Mouse (Mus musculus): ENCODE measurements around the gene Gm37240.
A peak's percentile ranks its signal among the peaks of the same experiment; 100 is the strongest.

The Gm37240 gene

DNA sequence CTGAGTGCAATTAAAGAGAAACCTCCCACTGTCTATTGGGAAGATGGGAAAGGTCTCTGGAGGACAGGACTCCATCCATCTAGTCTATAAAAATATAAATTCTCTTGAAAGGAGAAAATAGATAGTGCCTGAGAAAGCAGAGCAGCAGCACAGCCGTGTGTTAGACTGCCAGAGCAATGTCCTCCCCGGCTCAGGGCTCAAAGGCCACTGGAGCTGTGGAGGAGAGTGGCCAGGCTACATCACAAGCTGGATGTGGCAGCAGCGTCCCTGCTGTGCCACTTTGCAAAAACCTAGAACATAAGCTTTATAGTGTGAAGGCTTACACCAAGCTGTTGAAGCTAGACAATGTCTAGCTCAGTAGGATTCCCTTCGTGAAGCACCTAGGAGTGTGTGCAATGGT, 138.0 kb downstream of the Gm37240 start:
- ATAC-seq (ENCODE audit: low TSS enrichment) = 0 out of 2 replicates have a peak, but pooled peaks have one; percentile 41

- ATAC-seq (ENCODE audit: low TSS enrichment) = no peak
Observed at GRCm38 (mm10) chr3:85748863-85749262, 138.5 kb downstream of the Gm37240 start.

GRCm38 (mm10) chr3:85746116-85746515, 141.2 kb downstream of the Gm37240 start:
- ATAC-seq (ENCODE audit: low TSS enrichment) = no peak

DNA sequence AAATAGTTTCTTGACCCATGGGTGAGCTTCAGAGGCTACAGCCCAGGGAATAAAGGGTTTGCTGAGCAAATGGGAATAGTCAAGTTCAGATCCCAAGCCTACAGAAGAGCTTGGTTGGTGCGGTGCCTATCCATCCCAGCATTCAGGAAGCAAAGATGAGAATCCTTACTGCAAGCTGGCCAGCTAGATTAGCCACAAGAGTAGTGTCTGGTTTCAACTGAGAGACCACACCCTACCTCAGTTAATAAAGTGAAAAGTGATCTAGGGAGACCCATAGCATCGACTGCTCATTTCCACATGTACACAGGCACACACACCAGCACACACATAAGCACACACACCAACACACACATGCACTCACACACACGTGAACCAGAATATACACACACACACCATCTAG, 145.6 kb downstream of the Gm37240 start:
- ATAC-seq (ENCODE audit: low TSS enrichment) = no peak

DNA sequence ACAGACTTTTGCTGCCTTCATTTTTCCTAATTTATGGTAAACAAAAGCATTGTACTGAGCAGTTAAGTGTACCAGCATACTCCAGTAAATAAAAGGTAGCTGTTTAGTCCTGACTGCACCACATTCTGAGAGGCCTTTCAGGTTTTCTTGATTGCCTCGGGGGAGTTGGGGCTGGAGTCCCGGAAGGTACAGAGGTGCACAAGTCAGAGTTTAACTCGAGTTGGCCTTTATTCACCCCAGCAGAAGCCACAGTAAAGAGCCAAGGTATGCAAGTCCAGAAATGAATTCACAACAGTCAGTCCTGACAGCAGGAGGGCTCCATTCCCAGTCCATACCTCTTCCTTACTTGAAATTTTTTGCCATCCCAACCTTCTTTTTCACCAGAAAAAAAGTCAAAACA, 148.7 kb downstream of the Gm37240 start:
- no peak for ATAC-seq (ENCODE audit: low TSS enrichment)

GRCm38 (mm10) chr3:85733939-85734729, 153.2 kb downstream of the Gm37240 start:
- ATAC-seq (ENCODE audit: low TSS enrichment) = peak; percentile 79

DNA sequence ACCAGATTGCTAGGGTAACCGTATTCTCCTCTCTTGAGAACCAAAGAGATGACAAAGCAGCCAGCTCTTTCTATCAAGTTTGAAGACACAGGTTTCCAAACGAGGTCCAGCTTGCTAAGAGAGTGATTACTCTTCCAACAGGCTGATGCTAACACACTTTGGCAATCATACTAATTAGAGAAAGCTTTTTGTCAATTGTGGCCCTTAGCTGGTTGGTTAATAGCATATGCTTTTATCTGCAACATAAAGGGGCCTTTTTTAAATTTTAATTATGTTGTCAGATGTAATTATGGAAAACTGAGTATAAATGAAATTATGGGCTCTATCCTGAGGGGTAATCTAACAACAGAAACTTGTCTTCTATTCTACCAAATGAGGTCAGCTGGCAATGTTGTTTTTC, 160.1 kb downstream of the Gm37240 start:
- no peak for ATAC-seq (ENCODE audit: low TSS enrichment)

DNA sequence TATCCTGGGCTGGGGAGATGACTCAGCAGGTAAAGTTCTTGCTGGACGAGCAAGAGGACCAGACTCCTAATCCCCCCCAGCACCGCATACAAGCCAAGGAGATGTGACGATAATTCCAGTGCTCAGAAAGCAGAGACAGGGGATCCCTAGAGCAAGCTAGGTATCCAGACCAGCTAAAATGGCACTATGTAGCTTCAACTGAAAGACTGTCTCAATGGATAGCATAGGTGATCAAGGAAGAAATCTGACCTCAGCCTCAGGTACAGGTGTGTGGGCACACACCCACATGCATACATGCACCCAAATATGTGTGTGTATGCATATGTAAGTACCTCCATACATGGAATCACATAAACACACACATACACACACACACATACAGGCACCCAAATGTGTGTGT, 161.3 kb downstream of the Gm37240 start:
- ATAC-seq (ENCODE audit: low TSS enrichment) = no peak

GRCm38 (mm10) chr3:85725110-85725509, 162.2 kb downstream of the Gm37240 start:
- ATAC-seq (ENCODE audit: low TSS enrichment) = no peak

- no peak for ATAC-seq (ENCODE audit: low TSS enrichment)
Observed at GRCm38 (mm10) chr3:85722581-85722980, 164.7 kb downstream of the Gm37240 start.

GRCm38 (mm10) chr3:85715764-85716297, 171.5 kb downstream of the Gm37240 start:
- ATAC-seq (ENCODE audit: low TSS enrichment) = 0 out of 2 replicates have a peak, but pooled peaks have one; percentile 47

GRCm38 (mm10) chr3:85713936-85714709, 173.2 kb downstream of the Gm37240 start:
- ATAC-seq (ENCODE audit: low TSS enrichment) = peak; percentile 67

DNA sequence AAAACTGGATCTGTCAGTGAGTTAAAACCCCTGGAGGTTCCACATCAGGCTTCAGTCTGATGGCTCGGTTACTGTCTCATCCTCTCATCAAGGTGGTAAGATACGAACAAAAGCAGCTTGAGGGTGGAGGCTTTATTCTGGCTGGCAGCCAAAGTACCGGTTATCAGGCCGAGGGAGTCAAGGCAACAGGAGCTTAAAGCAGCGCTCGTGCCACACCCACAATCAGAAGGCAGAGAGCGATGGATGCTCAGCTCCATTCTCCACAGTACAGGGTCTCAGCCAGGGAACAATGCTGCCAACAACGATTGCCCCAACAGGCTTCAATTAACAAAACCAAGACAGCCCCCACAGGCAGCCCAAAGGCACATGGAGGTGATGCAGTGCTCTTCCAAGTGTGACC, 176.6 kb downstream of the Gm37240 start:
- no peak for ATAC-seq (ENCODE audit: low TSS enrichment)

GRCm38 (mm10) chr3:85707421-85707820, 179.9 kb downstream of the Gm37240 start:
- peak; percentile 85 for ATAC-seq (ENCODE audit: low TSS enrichment)

DNA sequence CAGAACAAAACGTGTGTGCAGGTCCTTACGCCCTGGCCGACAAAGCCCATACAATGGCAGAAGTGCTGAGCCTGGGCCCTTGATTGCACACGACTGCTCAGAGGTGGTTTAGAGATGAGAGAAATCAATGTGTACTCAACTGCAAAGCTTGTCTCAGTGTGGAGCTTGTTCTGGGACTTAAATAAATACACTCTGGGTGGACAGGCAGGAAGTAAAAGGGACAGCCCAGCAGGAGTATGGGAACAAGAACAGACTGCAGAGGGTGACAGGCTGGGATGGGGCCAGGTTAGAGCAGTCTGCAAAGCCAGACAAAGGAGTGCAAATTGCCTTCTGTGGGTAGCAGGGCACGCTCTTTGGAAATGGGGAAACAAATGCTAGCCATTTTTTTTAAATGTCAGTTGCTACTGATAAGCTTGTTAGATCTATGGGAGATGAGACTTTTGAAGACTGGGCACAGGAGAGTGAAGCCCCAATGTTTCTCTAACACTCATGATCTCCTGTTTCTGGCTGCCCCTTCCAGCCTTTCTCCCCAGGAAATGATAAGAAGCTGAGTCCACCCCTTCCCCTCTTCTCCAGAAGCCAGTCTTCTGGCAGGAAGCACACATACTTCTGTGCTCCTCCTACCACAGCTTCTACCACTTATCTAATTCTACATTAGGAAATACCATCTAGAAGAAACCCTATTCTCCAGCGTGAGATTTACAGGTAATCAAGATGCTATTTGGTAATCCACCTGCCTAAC, 184.0 kb downstream of the Gm37240 start:
- ATAC-seq (ENCODE audit: low TSS enrichment) = no peak

DNA sequence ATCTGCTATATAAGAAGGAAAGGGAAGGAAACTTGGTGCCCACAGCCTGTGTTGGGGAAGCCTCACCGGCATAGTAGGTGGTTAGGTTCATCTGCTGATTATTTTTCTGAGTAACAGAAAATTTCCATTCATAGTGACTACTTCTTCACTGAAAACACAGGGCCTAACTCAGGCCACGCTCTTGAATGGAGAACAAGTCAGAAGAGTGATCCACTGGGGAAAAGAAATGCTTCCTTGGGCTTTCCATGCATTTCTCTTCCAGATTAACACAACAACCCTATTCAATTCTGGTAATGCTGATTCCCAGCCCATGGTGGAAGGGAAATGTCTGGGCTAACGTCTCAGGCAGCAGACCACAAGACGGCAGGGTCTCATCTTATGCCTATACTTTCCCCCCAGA, 188.8 kb downstream of the Gm37240 start:
- ATAC-seq (ENCODE audit: low TSS enrichment) = no peak

GRCm38 (mm10) chr3:85695056-85695455, 192.3 kb downstream of the Gm37240 start:
- no peak for ATAC-seq (ENCODE audit: low TSS enrichment)

DNA sequence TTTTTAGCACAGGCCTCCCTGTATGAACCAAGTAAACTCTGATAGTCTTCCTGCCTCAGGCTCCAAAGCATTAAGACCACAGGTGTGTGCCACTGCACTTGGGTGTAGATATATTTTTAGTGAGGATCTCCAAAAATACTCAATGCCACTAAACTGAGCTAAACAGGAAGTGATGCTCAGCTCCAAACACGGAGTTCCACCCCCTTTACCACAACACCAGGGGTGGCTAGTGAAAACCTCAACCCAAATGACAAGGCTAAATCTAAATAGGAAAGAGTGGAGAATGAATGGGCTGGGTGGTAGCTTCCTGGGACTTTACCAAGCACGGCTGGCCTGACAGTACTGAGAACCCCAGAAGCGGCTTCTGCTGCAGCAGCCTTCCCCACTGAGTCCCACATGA, 194.3 kb downstream of the Gm37240 start:
- ATAC-seq (ENCODE audit: low TSS enrichment) = no peak

DNA sequence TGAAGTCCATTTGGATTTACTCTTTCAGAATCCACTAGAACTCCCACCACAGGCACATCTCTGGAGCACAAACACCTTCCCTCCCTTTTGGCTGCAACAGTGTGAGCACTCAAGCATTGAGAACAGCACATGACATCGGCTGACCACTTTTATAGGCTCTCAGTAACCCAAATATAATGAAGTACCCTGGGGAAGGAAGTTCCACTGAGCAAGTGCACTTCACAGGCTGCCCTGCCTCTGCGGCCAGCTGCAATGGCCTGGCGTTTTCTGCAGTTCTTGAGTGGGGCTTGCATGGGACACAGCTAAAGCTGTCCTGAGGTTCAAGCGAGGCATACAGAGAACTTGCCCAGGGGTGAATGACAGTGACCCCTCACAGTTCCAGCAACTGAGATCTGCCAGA, 196.2 kb downstream of the Gm37240 start:
- no peak for ATAC-seq (ENCODE audit: low TSS enrichment)

- ATAC-seq (ENCODE audit: low TSS enrichment) = no peak
Observed at GRCm38 (mm10) chr3:85688341-85688740, 199.0 kb downstream of the Gm37240 start.

- no peak for ATAC-seq (ENCODE audit: low TSS enrichment)
Observed at GRCm38 (mm10) chr3:85685271-85685670, 202.0 kb downstream of the Gm37240 start.

- peak; percentile 81 for ATAC-seq (ENCODE audit: low TSS enrichment)
Observed at GRCm38 (mm10) chr3:85683618-85684017, 203.7 kb downstream of the Gm37240 start.
